Mouse (Mus musculus) lung, adult 2 months (tissue): ENCODE results near the gene Zc3h18.

ENCODE experiments used
- CTCF ChIP-seq: fragments of 200-500 bp; IDR thresholded peaks from 2 replicates; pipeline ENCODE4 v1.5.1; 2011; ENCODE audit warnings: mild to moderate bottlenecking, low read length, control low read depth; ENCODE audit not compliant: insufficient read depth
- POLR2A ChIP-seq: fragments of 200-500 bp; IDR thresholded peaks from 2 replicates; pipeline ENCODE4 v1.6.1; 2011; ENCODE audit warnings: low read depth, mild to moderate bottlenecking, control low read depth, low read length, borderline replicate concordance; ENCODE audit errors: extremely low read depth

DNA sequence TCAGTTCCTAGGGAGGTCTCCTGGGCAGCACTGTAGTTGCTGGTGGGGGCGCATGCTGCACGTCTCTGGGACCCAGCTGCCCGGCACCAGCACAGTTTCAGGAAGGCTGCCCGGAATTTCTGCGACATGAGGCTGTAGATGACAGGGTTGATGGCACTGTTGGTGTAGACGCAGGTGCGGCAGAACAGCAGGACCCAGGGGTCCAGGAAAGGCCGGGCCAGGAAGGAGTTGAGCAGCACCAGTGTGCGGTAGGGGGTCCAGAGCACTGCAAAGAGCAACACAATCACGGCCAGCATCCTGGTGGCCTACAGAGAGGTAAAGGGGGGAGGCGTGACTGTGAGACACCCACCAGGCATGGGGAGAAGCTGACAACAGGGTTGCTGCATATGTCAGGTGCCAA lies 19.2 kb upstream of the Zc3h18 start:
- TF ChIP-seq POLR2A (no peak), CTCF (no peak)
